Mouse (Mus musculus): ENCODE measurements around the gene Sec24a.
"Not testable (repeated sequence)": the region's sequence is repeated elsewhere in the genome, so short reads cannot be mapped to it uniquely, and the experiment has no call there.

The Sec24a gene

DNA sequence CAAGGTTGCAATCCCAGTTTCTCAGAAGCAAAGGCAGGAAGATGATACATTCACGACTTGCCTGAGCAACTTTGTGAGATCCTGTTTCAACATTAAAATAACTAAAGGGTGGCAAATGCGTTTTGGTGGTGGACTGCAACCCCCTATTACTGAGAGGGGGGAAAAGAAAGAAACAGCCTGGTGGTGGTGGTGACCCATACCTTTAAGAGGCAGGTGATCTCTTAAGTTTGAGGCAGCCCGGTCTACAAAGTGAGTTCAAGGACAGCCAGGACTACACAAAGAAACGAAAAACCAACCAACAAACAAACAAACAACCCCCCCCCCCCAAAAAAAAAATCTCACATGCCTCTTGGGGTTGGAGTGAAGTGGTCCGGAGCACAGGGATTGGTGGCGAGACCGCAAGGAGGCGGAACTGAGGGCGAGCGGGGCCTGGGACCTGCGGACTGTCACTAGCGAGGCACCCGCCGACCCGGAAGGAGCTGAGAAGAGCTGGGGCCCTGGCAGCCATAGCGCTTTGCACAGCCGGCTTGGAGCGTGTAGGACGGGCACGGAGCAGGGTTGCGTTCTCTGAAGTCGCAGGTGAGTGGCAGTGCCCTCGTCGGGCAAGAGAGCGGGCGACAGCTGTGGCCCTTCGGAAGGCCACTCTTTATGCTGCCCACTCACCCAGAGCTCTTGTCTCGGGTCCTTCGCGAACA, at the start of gene Sec24a, which contains the start of gene Sar1b:
Gene Sec24a (minus strand): TSS at position 422 of the 695 bp plus-strand sequence.
Gene Sar1b (plus strand): TSS at position 475 of the 695 bp plus-strand sequence.
- DNase-seq (ENCODE audit: low spot score in 2 of 2) = peak; percentile 67 to 85

DNA sequence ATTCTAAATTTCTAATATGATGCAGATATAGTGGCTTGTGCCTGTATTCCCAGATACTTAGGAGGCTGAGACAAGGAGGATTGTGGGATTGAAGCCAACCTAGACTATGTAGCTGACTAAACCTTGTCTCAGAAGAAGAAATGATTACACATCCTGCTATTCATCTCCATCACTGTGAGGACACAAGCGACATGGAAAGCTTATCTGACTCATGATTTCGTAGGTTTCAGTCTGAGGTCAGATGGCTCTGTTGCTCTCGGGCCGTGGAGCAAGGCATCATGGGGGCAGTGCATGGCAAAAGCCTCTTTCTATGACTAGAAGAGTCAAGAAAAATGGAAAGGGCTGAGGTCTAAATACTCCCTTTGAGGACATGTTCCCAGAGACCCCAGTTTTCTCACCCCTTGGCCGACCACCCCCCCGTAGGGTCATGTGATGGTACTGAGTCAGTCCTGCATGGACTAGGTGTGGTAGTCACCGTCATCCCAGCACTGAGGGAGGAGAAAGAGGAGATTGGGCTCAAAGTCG, 48.6 kb upstream of the Sec24a start:
- DNase-seq (ENCODE audit: low spot score in 2 of 2) = no peak

DNA sequence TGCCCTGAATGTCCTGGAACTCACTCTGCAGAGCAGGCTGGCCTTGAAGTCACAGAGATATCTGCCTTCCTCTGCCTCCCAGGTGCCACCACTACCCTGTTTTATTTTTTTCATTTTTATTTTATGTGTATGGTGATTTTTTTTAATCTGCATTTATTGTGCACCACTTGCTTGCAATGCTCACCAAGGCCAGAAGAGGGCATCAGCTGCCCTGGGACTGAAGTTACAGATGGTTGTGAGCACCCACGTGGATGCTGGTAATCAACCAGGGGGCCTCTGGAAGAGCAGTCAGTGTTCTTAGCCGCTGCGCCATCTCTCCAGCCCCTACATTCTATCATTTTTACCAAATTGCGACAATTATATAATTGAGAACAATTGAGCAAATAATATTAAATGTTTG, 47.8 kb upstream of the Sec24a start:
- no peak for DNase-seq (ENCODE audit: low spot score in 2 of 2)

DNA sequence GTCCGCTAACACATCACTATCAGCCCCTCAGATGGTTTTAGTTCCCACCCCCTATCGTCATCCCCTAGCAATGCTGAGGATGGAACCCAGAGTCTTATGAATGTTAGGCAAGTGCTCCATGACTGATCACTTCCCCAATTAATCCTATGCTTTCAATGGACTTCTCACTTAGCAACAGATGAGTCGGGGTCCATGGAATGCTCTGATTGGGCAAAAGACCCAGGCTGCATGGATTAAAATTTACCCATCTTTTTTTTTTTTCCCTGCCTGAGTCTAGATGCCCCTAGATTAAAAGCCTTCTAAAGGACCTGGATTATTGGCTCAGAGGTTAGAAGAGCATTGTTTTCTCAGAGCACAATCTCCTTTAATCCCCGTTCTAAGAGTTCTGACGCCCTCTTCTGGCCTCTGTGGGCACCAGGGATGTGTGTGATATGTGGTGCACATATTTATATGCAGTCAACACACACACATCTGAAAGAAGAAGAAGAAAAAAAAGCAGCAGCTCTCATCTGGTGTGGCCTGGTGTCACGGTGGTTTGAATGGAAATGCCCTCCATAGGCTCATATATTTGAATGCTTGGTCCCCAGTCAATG, 46.3 kb upstream of the Sec24a start:
- no peak for DNase-seq (ENCODE audit: low spot score in 2 of 2)

DNA sequence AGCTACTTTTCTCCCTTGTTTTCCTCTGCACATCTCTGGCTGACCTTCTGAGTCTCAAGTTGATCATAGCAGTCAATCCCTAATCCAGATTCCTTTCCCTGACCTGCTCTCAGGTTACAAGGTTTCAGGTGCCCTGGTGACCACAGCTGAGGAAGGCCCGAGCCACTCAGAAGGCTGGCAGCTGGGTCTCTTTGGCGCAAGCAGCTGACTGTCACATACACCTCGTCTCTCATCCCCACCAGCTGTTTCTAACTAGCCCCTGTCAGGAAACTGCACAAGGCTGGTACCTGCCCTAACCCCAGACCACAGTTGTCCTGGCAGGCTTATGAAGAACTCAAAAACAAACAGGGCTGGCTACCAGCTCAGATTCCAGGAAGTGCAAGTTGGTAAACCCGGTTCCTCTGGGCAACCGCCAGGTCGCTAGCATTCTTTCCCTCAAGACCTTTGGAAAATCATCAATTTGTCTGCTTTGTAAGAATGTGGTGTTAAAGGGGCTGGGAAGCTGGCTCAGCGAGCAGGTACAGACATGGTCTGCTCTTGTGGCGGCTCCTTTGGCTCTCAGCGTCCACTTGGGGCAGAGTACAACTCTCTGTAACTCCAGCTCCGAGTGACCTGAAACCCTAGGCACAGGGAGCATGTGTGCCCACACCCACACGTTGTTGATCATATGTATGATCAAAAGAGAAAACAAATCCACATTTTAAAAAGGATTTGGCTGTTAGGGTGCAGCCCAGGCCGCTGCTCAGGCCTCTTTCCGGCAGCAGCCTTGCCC, 43.9 kb upstream of the Sec24a start:
- DNase-seq (ENCODE audit: low spot score in 2 of 2) = no peak

DNA sequence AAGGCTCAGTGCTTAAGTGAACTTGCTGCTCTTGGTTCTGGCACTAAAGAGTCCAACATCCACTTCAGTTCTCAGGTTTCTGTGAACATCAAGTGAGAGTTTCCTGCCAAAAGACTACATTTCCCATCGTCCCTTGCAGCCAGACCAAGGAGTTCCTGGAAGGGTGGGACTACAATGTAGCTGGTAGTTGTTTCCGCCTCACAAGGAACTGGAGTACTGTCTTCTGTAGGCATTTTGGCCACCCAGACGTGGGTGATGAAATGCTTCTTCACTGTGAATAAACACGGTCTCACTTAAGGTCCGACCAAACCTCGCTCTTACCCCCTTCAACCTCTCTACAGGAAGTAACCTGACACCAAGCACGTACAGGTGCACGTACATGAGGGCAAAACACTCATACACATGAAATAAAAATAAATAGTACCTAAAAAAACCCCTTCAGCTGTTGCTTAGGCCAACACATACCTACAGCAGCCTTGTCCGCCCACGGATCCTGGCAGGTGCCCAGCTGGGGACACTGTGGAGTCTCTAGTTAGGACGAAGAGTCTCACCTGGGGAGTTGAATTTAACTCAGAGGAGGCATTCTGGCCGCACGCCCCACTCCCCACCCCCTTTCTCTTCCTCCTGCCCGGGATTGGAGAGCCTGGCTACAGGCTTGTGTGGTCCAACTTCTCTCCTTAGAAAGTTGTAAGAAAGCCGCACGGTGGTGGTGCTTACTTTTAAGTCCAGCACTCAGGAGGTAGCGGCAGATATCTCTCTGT, 42.0 kb upstream of the Sec24a start:
- peak; percentile 63 to 70 for DNase-seq (ENCODE audit: low spot score in 2 of 2)

DNA sequence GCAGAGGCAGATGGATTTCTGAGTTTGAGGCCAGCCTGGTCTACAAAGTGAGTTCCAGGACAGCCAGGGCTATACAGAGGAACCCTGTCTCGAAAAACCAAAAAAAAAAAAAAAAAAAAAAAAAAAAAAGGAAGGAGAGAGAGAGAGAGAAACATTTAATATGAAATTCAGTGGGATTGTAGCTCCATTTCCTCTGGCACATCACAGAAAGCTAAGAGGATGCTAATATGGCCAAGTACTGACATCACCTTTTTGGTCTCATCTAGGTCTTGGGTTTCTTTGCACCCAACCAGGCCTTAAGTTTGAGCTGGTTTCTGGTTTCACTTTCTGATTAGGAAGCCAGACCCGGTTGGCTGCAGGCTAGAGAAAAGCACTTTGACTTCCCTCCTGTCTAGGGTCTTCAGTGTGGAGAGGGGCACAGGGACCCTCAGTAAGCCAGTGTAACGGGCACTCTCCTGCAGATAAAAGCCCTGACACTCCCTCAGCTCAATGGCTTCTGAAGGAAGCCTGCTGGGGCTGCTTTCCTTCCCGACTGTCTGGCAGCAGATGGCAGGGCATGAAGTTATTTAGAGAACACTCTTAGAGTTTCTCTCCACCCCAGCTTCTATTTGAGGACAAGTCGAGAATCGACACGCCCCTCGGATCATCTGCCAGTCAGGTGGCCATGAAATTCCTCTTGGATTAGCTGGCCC, 37.3 kb upstream of the Sec24a start:
- DNase-seq (ENCODE audit: low spot score in 2 of 2) = no peak

DNA sequence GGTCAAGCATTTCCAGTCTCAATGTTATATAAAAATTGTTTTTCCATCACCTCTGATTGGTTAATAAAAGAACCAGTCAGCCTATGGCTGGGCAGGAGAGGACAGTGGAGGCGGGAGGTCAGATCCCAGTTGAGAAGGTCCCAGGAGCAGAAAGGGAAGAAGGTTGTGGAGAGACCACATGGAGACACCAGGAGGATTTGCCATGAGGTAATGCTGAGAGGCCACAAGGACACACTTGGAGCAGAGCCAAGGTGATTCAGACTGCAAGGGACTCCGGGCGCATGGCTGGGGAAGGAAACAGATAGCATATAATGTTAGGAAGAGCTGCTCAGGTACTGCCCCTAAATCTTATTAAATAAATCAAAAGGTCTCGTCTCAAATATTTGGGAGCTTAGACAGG, 32.8 kb upstream of the Sec24a start:
- no peak for DNase-seq (ENCODE audit: low spot score in 2 of 2)

DNA sequence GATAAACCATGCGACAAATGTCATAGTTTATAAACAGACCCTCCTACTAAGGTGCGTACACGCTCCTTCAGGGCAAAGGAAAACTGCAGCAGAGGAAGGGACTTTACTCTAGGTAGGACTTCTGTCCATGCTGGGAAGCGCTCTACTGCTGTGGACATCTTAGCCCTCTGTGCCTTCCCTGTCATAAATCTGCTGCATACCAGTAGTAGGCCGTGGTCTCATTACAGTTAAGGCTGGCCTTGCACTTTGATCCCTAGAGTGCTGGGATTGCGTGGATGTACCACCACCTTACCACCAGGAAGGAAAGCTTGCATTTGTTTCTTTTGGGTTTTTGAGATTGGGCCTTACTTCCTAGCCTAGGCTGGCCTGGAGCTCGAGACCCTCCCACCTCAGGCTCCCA, 27.2 kb upstream of the Sec24a start:
- no peak for DNase-seq (ENCODE audit: low spot score in 2 of 2)

DNA sequence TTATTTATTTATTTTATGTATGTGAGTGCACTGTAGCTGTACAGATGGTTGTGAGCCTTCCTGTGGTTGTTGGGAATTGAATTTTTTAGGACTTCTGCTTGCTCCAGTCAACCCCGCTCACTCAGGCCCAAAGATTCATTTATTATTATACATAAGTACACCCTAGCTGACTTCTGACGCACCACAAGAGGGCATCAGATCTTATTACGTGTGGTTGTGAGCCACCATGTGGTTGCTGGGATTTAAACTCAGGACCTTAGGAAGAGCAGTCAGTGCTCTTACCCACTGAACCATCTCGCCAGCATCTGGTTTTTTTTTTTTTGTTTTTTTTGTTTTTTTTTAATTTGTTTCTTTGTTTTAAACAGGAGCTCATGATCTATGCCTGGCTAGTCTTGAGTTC, 26.3 kb upstream of the Sec24a start:
- DNase-seq (ENCODE audit: low spot score in 2 of 2) = not testable (repeated sequence)

DNA sequence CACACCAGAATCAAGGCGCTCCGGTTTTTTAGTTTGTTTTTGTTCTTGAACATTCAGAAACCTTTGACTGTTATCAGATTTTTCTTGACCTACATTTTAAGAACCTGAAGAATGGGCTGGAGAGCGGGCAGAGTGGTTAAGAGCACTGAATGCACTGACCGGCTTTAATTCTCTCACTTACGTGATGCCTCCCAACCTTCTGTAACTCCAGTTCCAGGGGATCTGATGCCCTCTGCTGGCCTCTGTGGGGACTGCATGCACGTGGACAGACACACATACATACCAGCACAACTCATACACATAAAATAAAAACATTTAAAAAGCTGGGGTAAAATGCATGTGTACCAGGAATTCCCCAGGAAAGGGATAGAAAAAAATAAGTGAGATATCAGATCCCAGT, 22.5 kb upstream of the Sec24a start:
- peak in 1 of 2 experiments; percentile 25 for DNase-seq (ENCODE audit: low spot score in 2 of 2)

DNA sequence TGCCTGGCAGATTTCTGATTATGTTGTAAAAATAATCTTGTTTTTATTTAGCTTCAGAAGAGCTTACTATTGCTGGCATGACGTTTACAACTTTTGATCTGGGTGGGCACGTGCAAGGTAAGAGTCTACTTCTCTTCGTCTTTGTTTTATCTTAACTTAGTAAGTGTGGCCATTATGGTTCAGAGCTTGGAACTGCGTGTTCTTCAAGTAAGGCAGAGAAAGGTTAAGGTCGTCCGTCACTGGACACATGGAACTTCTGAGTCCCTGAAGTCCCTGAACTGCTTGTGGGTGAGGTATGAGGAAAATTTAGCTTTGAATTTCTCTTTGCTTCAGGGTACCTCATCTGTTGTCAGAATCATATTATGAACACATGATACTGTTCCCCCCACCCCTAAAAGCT, 19.3 kb upstream of the Sec24a start:
- no peak for DNase-seq (ENCODE audit: low spot score in 2 of 2)

DNA sequence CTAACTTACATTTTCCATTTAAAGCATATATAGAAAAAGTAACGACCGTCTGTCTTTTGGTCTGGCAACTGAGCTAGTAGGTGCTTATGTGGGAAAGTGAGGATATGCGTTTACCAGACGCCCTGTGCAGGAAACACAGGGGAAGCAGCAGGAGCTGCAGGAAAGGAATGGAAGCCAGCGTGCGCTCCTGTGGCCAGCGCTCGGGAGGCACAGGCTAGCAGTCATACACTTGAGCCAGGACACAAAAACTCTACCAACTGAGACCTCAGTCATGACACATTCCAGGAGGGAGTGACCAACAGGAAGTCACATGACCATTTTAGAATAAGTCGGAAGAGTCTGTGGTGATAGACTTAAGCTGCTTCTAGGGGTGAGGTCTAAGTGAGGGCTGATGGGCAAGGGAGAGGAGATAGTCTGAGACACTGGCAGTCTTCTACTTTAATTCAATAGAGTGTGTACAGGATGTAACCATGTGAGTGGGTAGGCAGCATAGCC, 17.4 kb upstream of the Sec24a start:
- DNase-seq (ENCODE audit: low spot score in 2 of 2) = no peak

DNA sequence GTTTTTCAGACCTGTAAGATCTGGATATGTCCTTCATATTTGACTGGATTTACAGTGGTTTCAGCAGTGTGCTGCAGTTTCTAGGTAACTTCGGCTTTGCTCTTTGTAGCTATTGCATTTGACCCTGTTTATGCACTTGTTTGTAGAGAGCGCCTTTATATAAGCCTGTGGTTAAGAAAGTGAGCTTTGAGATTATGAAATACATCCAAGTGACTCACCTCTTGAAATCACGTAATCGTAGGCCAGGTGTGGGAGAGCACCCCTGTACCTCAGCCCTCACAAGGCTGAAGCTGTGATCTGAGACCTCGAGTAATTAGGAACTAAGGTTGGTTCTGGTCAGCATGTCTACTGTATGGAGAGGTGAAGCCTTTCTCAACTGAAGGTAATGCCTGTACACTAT, 14.0 kb upstream of the Sec24a start:
- DNase-seq (ENCODE audit: low spot score in 2 of 2) = no peak

DNA sequence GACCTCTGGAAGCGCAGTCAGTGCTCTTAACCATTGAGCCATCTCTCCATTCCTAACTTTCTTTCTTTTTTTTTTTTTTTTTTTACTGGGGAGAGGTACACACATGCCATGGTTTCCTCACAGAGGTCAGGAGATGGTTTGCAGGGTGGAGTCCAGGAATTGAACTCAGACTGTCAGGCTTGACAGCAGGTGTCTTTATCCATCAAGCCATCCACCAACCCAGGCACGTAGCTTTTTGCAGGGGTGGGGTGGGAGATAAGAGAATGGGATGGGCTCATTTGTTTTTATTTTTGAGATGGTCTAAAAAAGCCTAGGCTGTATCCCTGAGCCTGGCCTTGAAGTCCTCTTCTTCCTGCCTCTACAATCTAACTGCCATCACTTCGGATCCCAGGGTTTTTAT, 12.1 kb upstream of the Sec24a start:
- no peak for DNase-seq (ENCODE audit: low spot score in 2 of 2)

DNA sequence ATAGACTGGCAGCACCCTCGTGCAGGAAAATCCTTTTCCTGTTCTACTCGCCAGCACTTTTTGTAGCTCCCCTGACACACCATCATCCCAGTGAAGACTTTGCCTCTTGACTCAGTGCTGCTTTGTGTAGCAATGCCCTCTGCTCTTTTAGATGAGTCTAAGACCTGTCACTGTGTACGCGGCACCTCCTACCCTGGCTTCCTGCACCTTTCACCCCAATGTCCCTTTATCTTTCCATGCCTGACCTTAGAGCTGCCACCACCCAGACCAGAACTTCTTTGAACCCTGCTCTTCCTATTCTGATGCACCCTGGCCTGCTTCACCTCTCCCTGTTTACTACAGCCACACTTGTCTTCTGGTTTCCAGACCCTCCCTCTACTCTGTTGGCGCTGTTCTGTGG, 4.9 kb upstream of the Sec24a start:
- no peak for DNase-seq (ENCODE audit: low spot score in 2 of 2)

DNA sequence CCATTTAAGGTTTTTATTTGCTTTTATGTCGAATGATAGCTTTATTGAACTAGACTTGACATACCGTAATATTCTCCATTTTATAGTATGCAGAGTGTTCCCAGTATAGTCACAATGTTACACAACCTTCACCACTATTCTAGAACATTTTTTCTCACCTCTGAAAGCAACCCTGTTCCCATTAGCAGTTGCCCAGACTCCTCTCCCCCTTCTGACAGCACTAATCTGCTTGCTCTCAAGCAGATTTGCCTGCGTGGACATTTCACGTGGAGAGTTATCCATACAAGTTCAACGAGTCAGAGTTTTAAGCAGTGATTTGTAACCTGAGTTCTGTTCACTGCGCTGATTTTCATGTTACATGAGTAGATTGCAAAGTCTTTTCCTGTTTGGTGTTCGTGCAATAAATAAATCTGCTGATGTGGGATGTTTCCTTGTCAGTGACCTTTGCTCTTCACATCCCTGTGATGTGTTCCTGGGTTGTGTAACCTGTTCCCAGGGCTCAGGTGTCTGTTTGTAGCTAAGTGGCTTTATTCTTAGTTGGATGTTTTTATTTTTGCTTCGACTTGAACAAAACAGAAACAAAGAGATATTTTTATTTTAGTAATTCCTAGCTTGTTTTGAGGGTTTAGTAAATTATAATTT, 4.3 kb upstream of the Sec24a start:
- no peak for DNase-seq (ENCODE audit: low spot score in 2 of 2)

DNA sequence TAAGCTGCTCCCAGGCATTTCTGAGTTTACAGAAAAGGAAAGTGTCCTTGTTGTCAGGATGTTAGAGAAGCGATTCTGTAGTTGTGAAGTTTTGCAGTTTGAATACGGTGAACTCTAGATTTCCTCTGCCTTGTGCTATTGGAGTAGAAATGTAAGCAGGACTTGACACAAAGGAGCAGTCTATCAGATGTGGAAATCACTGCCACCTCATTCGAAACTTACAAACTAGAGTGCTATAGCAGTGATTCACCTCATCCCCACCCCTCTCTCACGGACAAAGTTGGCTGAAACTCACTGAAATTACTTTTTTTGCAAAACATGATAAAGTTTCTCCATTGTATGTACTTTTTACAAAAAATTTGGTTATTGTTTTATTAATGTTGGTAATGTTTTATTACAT, 1.4 kb upstream of the Sec24a start:
- no peak for DNase-seq (ENCODE audit: low spot score in 2 of 2)

DNA sequence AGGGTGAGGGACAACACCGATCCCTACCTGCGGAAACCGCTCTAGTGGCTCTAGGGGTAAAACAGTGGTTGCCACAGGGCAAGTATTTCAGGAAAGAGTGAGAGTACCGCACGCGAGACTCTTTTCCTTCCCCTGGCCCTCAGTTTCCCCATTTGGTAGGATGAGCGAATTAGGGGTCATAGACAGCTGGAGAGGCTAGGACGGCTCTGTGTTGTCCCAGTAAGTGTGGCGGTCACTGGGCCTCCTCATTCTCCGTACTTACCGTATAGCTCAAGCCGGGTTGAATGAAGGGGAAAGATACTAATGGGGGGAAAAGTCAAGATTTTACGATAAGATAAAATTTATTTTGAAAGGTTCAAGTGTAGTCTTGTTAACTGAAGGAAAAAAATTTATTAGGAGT, 521 bp upstream of the Sec24a start:
- no peak for DNase-seq (ENCODE audit: low spot score in 2 of 2)

DNA sequence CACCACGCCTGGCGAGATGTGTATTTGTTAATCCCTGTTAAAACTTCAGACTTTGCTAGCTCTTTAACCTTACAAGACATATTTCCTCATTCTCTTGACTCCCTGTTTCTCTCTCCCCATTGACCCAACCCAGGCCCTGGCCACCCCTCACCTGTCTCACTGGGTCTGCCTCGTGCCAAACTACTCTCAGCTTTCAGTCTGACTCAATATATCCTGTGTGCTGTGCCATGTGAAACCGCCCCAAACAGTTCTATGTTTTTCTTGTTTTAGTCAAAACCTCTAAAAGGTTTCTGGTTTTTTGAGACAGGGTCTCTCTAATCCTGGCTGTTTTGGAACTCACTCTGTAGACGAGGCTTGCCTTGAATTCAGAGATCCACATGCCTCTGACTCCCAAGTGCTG, 2.2 kb downstream of the Sec24a start:
- no peak for DNase-seq (ENCODE audit: low spot score in 2 of 2)
